Mouse (Mus musculus) liver, embryonic 14.5 days (tissue): ENCODE measurements around the gene Nrxn3.

Source experiments
- CTCF ChIP-seq: IDR thresholded peaks from 2 replicates; pipeline ENCODE4 v1.5.1; 2016; ENCODE audit warnings: antibody characterized with exemption, low read depth, control low read depth
- EP300 ChIP-seq: IDR thresholded peaks from 2 replicates; pipeline ENCODE4 v1.6.1; 2016; ENCODE audit warnings: antibody characterized with exemption, low read depth

GRCm38 (mm10) chr12:88960817-88961216 lies 238.1 kb downstream of the Nrxn3 start:
- TF ChIP-seq EP300 (no peak), CTCF (no peak)
